Mouse (Mus musculus) thymus, postnatal 36 days (tissue): ENCODE data around the gene Ccdc85b.

Experiments used
- DNase-seq, 2 experiments: peaks; one replicate each; pipeline ENCODE4 v3.0.0; 2022; ENCODE audit warnings: mixed read lengths in 2 of 2

Gene Ccdc85b

DNA sequence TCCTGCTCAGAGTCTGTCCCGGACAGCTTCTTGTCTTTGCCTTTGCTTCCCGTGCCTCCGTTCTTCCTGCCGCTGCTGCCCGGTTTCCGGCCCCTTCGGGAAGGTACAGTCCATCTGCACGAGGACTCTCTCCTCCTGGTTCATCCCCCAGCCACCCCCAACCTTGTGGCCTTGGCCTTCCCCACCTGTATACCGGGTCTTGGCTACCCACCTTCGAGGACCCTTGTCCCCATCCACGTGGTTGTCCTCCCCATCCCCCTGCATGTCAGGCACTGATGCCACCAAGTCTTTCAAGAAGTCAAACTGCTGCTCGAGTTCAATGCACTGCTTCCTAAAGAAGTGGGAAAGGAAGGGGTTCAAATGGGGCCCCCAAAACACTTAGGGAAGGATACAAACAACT, 34.1 kb downstream of the Ccdc85b start:
- peak in 1 of 2 experiments; percentile 48 for DNase-seq

DNA sequence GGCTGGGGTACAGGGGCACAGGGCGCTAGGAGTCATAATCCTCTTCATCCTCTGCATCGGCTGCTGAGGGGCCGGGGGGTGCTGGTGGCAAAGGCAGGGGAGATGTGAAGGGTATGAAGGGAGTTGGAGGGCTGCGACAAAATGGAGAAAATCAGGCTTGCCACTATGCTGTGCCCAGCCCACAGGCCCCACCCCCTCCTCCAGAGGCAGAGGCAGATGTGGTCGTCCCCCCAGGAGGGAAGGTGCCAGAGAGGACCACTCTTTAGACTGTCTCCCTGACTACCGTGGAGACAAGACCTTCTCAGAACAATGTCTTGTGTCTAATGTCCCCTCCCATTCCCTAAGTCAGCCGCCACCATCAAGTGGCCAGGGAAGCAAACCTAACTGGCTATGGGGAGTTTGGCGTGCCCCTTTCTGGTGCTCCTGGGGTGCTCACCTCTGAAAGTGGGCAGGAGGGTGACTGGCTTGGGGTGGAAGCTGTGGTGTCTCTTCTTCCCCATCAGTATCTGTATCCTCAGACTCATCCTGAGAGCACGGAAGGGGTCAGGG, 34.7 kb downstream of the Ccdc85b start:
- DNase-seq = peak in 1 of 2 experiments; percentile 32

DNA sequence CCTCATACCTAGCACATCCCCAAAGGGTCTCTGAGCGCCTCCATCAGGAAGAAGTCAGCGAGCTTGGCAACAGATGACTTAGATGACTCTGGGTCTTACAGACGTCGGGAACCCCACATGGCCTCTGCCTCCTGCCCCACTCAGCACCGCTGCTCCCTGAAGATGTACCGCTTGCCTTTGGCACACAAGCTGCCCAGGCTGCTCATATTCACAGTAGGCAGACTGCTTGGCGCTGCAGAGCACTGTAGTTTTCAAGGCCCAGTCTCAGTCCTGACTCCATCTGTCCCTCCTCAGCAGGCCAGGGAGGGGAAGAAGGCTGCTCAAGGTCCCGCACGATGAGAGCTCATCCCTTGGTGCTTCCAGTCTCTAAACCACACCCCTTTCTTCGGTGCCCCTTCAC, 35.4 kb downstream of the Ccdc85b start:
- peak; percentile 22 to 37 for DNase-seq

DNA sequence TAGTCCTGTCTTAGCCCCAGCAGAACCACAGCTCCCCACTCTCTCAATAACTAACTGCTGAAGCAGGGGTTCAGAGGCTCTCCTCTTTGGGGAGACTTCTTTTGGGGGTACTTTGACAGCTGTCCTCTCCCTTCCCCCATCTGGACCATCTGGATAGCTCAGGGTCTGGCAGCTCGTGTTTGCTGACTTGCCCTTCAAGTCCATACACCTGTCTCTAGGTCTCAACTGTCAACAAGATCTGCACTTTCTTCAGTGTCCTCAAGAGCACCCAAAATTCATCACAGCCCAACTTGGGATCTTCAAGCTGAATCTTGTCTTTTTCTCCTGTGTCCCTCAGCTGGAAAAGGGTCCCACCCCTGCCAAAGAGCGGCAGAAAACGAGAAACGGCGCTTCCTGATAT, 35.9 kb downstream of the Ccdc85b start:
- peak in 1 of 2 experiments; percentile 27 for DNase-seq

DNA sequence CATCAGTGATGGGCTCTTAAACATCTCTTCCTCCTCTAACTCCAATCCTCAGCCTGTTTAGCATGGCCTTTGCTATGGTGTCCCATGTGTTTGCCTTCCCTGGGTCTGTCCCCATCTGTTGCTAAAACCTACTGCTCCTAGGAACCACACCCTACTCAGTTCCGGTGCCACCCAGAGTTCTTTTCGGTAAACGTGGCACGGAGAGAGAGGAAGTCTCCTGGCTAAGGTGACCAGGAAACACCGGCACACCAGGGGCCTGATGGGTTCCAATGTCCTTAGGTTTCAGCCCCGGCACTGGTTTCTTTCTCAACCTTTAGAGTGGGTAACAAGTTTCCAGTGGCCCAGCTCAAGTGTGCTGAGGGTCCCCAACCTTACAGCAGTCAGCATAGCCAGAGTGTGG, 37.1 kb downstream of the Ccdc85b start:
- DNase-seq = no peak

DNA sequence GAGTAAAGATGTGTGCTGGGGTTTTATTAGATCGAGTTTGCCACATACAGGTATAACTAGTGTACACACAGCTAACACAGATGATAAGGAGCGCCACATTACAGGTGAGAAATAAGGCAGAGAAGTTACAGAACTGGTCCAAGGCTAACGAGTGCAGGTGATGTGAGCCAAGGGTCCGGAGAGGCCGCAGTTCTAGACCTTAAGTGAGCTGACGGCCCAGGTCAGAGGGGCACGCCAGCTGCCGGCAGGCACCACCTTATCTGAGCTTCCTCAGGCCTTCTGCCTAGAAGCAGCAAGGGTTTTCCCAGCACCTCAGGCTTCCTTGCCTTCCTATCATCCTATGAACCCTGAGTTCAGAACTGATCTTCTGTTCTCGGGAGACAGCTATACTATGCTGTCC, 38.1 kb downstream of the Ccdc85b start:
- DNase-seq = no peak

DNA sequence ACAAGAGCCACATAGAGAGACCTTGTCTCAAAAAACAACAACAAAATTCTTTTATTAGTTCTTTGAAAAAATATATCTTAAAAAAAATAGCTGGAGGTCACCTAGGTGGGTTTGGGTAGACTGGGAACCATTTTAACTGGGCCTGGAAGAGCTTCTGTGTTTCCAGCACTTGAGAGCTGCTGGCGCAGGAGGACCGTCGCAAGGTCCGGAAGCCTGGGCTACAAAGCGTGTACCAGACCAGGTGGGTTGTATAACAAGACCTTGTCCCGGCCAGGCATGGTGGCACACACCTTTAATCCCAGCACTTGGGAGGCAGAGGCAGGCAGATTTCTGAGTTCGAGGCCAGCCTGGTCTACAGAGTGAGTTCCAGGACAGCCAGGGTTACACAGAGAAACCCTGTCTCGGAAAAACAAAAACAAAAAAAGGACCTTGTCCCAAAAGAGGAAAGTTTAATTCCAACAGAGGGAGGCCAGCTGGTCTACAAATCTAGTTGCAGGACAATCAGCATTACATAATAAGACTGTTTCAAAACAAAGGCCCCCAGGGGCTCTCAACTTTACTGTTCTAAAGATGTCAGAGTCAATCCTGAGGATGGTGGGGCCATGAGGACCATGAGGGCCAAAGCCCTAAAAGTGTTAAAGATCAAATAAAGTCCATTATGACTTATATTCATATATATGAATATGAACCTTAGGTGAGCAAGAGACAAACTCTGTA, 38.8 kb downstream of the Ccdc85b start:
- DNase-seq = no peak

DNA sequence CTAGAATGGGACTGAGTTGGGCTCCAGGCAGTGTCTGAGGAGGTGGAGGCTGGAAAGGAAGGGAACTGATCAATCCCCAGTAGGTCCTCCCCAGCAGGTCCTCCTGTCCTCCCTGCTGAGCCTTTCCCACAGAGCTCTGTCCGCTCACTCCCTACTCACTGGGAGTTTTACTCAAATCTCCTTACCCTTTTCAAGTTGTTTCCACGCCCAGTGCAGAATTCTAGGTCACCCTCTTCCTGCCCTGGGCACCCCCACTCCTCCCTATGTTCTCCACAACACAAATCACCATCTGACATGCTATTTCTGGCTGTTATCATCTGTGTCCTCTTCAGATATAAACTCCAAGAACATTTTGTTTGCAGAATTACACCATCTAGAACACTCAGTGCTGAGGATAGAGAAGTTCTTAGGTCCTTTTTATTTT, 43.1 kb downstream of the Ccdc85b start:
- no peak for DNase-seq

DNA sequence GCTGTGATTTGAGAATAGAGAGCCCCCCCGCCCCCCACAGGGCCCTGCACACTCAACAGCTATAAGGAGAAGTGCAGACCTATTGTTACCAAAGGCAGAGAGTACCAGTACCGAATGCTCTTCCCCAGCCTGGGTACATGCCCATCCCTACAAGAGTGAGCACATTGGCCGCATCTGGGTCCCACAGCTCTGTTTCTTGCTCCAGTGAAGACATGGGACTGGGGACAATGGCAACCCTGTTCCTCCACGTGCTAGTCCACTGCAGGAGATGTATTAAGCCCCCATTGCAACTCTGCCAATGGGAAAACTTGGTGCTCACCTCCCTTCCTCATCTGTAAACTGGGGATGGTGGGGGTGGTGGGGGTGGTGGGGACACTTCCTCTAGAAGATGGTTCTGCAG, 43.9 kb downstream of the Ccdc85b start:
- DNase-seq = no peak

DNA sequence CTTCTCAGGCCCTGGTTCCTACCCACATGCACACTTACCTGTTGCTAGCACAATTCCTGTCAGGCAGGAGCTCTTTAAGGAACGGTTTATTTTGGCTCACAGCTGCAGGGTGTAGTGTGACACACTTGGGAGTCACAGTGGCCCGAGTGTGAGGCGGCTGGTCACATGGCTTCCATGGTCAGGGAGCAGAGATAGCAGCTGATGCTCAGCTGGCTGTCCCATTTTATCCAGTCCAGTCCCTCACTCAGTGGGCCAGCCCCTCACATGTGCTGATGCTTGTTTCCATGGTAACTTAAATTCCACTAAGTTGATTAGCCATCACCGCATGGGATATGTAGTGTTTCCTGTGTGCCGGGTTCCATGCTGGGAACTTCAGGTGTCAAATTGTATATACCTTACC, 45.7 kb downstream of the Ccdc85b start:
- no peak for DNase-seq

DNA sequence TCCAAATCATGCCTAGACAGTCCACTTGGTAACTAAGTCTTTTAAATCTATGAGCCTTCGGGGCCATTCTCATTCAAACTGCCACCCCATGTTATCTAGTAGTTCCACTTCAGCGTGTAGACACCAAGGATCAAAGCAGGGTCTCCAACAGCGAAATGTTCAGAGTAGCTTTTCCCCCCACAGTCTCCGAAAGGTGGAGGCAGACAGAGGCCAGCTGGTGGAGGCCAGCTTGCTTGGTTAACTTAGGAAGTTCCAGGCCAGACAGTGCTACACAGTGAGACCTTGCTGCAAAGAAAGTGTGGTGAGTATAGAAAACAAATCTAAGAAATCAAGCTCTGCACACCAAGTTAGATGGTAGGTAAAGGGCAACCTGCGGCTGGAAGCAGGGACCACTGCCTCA, 47.1 kb downstream of the Ccdc85b start:
- DNase-seq = no peak

DNA sequence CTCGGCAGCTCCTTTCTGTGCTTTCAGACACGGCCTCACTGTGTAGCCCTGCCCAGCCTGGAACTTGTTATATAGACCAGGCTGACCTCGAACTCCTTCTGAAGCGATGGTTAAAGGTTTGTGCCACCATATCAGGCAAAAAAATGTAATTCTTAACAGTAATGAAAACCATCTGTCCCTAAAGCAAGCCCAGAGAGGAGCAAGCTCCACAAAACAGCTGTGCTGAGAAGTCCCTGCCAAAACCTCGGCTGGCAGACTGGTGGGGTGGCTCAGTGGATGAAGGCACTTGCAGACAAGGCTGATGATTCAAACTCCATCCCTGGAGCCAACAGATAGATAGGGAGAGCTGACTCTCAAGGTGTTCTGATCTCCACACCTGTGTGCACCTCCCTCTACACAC, 48.6 kb downstream of the Ccdc85b start:
- no peak for DNase-seq

DNA sequence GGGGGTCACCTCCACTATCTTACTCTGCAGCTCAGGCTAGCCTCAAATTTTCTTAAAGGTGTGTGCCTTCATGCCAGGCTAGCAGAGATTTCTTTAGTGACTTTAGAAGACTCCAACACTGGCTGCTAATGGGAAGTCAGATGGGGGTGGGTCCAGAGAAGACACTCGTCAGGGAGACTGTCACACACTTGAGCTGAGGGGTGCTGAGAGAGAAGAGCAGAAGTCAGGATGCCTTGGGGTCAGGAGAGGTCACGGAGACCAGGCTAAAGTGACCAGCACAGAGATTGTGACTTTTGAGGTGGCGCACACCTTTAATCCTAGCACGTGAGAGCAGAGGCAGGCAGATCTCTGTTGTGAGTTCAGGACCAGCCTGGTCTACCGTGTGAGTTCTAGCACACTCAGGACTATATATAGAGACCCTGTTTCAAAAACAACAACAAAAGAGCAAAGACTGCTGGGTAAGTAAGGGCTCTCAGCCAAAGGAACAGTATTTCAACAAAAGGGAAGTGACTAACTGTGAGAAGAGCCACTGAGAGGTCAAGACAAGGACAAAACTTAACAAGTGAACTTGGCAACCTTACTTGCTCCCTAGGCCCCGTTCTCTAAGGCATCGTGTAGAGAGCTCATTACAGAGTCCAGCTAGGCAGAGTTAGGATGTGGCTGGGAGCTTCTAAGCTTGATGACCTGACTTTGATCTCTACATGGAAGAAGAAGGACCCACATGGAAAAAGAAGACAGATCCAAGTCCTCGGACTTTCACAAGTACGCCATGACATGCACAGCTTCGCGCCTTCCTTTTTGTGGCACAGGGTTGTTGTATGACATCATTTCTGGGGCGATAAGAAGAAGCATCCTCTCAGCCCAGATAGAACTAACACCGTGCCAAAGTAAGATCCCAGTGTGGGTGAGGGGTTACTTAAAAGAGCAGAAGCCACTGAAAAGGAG, 49.4 kb downstream of the Ccdc85b start:
- no peak for DNase-seq

DNA sequence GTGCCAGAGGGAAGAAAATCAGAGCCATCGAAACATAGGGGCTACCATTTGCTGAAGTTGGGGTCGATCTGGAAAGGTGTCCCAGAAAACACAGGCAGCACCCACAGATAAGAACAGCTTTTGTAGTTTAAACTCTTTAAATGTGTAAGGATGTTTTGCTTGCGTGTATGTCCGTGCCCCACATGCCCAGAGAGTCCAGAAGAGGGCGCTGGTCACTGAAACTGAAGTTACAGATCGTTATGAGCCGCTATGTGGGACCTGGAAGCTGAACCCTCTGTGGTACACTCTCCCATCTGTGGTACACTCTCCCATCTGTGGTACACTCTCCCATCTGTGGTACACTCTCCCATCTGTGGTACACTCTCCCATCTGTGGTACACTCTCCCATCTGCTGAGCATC, 50.6 kb downstream of the Ccdc85b start:
- DNase-seq = peak; percentile 67 to 69

DNA sequence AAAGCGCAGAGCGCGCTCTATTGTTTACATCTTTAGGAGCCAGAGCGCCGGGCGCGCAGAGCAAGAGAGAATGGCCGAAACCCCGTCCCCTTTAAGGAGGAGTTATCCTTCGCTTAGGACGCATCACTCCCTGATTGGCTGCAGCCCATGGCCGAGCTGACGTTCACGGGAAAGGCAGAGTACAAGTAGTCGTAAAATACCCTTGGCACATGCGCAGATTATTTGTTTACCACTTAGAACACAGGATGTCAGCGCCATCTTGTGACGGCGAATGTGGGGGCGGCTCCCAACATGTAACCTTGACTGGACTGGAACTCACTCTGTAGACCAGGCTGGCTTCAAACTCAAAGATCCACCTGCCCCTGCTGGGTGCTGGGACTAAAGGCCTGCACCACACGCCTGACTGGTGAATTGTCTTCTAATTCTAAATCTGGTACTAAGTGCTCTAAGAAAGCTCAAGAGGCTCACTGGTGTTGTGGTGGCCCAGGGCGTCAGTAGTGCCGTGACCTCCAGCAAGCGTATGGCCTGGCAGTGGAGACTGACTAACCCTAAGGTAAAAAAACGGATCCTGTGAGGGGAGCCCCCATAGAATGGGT, 51.1 kb downstream of the Ccdc85b start:
- DNase-seq = peak; percentile 54 to 59

DNA sequence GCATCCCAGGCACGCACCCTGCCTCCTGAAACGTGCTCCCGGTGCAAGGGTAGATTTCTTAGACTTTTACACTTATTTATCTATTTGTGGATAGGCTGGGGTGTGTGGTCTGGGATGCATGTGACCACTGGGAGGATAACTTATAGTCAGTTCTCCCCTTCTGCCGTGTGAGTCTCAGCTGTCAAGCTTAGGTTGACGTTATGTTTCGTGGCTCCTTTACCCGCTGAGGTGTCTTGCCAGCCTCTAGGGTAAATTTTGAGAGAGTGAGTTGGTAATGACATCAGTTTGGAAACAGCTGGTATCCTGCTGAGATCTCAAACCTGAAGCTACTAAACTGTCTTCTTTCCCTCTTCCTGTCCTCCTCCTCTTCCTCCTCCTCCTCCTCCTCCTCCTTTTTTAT, 51.8 kb downstream of the Ccdc85b start:
- DNase-seq = no peak
